Mouse (Mus musculus) cerebellum, adult 9-11 months (tissue): Measurements from ENCODE around the gene Ugt1a6a.
A peak's percentile ranks its signal among the peaks of the same experiment; 100 is the strongest.
"Not testable (repeated sequence)": the region's sequence is repeated elsewhere in the genome, so short reads cannot be mapped to it uniquely, and the experiment has no call there.

Source experiments
- DNase-seq: peaks from one replicate; pipeline ENCODE4 v3.0.0; 2022

Ugt1a6a gene

DNA sequence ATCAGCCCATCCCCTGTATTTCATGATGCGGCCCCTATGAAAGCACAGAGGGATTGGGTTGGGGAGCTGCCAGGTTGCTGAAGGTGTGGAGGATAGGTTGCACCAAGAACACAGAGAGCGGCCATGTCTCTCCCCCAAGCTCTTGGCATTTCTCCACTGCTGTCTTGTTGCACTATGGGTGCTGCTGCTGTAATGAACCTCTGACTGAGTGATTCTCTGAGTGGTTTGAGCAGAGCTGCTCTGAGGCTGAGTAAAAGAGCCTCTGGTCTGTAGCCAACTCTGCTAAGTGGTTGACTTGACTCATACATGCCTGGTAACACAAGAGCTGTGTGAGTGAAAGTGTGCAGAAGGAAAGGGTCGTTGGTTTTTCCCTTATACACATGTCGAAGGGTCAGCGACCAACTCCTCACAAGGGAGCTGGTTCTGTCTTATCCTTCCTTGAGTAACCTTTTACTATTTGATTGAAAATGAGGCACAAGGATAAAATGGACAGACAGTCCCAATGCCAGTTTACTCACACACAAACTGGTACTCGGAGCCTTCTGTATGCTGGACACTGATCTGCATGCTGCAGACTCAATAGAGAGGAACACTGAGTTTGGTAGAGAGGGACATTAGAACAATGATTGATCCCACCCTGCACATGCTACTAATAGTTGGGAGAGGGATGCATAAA lies 758 bp downstream of the Ugt1a6a start:
- not testable (repeated sequence) for DNase-seq

DNA sequence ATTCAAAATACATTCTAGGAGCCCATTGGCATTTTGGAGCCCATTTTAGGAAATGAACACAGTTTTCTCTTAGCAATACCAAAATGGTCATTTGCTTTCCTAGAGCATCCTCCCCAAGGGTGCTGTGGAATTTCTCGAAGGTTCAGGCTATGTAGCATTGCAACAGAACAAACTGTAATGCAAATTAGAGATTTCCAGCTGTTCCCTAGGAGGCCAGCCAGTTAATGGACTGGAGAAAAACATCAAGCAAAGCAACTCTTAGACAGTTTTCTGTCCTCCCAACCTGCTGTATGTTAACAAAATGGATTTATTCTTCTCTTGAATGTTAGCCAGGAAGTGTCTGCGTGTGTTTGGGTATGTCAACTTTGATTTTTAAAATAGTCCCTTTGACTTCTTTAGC lies 2.0 kb downstream of the Ugt1a6a start:
- DNase-seq = no peak

DNA sequence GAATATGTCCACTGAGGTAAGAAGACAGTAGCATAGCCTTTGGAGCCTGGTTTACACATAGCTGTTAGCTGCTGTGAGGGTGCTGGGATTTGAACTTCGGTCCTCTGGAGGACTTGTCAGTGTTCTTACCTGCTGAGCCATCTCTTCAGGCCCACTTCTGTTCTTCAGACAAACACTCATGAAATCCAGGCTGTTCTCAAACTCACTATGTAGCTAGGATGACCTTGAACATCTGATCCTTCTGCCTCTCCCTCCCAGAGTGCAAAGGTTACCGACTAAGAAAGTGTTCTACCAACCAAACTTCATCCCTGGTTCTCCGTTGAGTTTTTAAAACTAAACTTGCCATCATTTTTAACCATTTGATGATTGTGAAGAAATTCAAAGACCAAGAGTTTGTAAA lies 2.7 kb downstream of the Ugt1a6a start:
- no peak for DNase-seq

- DNase-seq = no peak
Observed at GRCm38 (mm10) chr1:88138145-88138544, 3.5 kb downstream of the Ugt1a6a start.

DNA sequence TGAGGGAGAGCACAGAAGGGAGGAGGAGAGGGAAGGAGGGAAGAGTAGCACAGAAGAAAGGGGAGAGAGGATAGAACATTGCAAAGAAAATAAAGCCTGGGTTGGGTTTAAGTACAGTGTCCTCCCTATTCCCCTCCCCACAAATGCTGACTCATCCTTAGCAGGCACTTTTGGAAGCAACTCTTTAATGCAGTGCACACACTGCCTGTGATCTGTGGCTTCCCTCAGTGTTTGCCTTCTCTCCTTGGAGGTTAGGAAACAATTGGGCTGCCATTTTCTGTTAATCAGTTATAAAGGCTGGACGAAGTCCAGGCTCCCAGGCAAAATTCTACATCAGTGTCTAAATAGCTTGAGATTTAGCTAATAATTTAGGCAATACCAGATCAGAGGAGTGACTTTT lies 5.9 kb downstream of the Ugt1a6a start:
- not testable (repeated sequence) for DNase-seq

- DNase-seq = peak; percentile 20
Observed at GRCm38 (mm10) chr1:88143966-88144675, 9.5 kb downstream of the Ugt1a6a start.

GRCm38 (mm10) chr1:88145278-88145677 lies 10.7 kb downstream of the Ugt1a6a start:
- DNase-seq = not testable (repeated sequence)

DNA sequence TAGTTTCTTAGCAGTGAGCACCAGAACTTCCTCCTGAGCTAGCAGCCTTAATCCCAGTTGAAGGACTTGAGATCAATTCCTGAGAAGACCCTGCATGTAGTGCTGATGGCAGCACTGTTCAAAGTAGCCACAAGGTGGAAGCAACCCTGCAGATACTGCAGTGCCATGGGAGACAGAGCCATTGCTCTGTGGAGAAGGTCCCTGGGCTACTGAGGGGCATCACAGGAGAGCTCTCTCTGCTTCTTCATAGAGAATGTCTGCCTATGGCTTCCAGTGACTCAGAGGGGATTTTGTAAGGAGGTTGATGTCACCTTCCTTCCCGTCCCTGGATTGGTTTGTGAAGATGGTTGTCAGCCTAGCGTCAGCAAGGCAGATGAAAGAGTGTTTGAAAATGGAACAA lies 15.5 kb downstream of the Ugt1a6a start:
- DNase-seq = not testable (repeated sequence)

GRCm38 (mm10) chr1:88158430-88158829 lies 23.8 kb downstream of the Ugt1a6a start:
- DNase-seq = peak; percentile 11

GRCm38 (mm10) chr1:88165711-88166110 lies 31.1 kb downstream of the Ugt1a6a start, which contains the start of gene Ugt1a5:
TSS of gene Ugt1a5 (plus strand) at chr1:88166012.
- DNase-seq = no peak

DNA sequence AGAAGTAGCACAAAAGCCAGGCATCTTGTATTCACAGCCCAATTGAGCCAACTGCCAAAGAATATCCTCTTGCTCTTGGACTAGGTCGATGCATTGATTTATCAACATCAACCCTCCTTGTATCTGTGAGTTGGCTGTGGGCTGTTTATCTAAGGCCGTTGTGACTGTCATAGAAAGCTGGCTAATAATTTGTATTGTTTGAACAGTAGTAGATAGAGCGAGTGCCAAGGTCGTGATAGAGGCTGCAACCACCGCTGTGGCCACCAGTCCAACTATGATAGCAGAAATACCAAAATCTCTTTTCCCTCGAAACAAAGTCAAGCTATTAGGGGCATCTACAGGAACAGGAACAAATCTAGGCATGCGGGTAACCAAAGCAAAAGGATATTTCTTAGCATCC lies 37.6 kb downstream of the Ugt1a6a start:
- not testable (repeated sequence) for DNase-seq

DNA sequence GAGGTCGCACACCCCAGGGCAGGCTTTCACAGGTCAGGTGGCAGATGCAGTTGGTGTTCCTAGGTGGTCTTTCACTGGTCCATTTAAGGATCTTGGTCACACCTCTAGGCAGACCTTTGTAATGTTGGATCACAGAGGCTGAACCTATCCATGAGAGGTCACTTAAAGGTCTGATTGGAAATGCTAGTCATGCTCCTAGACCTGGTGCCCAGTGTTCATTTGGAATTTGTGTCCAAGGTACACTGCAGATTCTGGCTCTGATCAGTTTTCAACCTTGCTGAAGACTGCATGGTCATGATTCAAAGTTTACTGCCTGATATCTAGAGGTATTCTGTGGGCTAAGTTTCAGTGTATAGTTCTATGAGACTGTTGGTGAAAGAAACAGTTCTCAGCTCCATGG lies 45.0 kb downstream of the Ugt1a6a start:
- DNase-seq = no peak

DNA sequence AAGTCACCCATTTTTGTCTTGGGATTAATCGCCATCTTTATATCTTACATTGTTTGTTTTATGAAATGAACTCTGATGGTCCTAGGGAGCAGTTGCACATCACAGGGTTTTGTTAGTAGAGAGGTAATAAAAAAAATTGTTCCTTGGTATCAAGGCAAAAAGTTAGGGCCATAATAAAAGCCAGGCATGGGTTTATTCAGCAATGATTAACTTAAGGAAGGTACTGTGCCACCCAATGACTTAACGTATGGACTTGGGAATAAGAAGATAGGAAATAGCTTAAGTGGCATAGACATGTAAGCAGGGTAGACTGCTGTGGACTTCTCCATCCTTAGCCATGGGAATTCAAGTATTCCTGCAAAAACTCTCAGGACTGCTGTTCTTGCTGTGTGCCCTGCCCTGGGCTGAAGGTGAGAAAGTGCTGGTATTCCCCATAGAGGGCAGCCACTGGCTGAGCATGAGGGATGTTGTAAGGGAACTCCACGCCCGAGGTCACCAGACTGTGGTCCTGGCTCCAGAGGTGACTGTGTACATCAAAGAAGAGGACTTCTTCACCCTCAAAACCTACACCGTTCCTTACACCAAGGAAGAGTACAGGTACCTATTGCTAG lies 51.8 kb downstream of the Ugt1a6a start:
- DNase-seq = no peak

- no peak for DNase-seq
Observed at GRCm38 (mm10) chr1:88192136-88192535, 57.5 kb downstream of the Ugt1a6a start.

GRCm38 (mm10) chr1:88195687-88196086 lies 61.1 kb downstream of the Ugt1a6a start:
- DNase-seq = no peak

- DNase-seq = no peak
Observed at GRCm38 (mm10) chr1:88197443-88197842, 62.8 kb downstream of the Ugt1a6a start.

DNA sequence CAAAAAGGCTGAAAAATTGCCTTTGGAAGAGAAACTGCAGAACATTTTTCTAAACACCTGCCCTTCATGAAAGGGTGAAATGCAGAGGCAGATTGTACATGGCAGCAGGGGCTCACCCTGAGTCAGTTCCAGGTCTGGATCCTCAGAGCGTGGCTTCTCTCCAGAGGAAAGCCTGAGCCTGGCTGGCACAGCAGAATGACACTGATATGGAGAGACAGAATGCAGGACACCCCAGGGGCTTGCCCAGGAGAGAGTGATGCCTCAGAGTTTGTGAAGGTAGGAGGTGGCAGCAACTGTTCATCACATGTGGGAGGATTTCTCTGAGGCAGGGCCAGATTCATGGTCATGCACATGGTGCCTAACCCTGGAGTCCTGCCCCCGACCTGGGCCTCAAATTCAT lies 65.4 kb downstream of the Ugt1a6a start:
- DNase-seq = peak; percentile 68

DNA sequence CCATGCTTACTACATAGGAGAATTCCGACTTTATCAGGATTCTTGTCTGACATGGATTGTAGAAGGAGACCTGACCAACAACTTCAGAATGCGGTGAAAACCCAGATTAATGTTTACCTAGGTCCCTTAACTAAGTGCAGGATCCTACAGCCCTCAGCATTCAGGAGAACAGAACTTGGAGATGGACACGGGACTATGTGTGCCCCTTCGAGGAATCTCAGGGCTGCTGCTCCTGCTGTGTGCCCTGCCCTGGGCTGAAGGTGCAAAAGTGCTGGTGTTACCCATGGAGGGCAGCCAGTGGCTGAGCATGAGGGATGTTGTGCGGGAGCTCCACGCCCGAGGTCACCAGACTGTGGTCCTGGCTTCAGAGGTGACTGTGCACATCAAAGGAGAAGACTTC lies 65.8 kb downstream of the Ugt1a6a start, which contains the start of gene Ugt1a2:
Gene Ugt1a2 (plus strand): TSS at position 146 of the 400 bp plus-strand sequence.
- no peak for DNase-seq

DNA sequence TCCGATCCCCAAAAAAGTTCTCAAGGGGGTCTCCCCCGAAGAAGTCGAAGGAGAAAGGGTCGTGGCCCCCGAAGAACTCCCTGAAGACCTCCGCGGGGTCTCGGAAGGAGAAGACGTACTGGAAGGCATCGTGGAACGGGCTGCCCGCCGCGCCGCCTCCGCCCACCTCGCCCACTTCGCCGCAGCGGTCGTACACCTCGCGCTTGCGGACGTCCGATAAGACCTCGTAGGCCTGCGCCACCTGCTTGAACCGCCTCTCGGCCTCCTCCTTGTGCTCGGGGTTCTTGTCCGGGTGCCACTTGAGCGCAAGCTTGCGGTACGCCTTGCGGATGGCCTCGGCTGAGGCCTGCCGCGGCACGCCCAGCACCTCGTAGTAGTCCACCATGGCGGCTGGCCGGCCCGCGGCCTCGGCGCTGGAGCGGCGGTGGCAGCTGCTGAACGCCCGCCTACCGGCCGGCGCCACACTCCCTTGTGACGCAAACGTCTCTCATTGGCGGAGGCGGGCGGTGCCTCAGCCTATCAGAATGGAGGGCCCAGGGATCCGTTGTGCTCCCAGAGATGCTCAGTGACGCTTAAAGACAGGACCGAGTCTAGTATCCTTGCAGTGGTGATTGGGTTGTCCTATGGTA lies 70.8 kb downstream of the Ugt1a6a start, which contains the start of gene Dnajb3:
Gene Dnajb3 (minus strand): TSS at position 489 of the 629 bp plus-strand sequence.
- DNase-seq = peak; percentile 90

DNA sequence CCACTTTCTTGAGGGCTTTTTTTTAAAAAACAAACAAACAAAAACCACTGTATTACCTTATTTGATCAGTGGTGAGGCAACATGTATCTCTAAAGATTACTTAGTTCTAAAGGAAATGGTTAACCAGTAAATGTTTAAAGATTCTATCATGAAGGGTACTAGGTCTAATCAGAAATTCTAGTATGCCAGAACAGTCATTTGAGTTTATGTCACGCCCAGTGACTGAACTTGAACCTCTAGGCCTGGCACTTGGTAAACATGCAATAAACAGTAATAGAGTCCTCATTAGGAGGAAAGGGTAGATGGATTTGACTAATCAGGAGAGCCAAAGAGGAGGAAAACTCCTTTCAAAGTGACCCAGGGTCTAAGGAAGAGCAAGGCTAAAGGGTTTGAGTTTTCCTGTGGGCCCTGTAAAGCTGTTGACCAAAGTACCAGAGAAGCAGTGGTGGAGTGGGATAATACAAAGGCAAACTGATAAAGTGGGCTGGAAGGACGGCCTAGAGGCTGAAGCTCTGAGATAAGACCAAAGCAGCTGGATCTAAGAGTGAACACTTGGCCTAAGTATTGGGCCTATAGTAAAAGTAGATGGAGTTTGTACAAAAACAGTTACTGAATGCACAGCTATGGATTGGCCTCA lies 72.4 kb downstream of the Ugt1a6a start:
- no peak for DNase-seq

- DNase-seq = no peak
Observed at GRCm38 (mm10) chr1:88211812-88212211, 77.2 kb downstream of the Ugt1a6a start, which contains the start of gene Ugt1a1. TSS of gene Ugt1a1 (plus strand) at chr1:88211959.

GRCm38 (mm10) chr1:88212341-88213045 lies 77.9 kb downstream of the Ugt1a6a start:
- no peak for DNase-seq
